Mouse (Mus musculus) heart, embryonic 10.5 days (tissue): ENCODE measurements around the gene Ndufaf2. TPM values are rescaled to one million over a fixed set of nuclear protein-coding genes. Genes with fewer than 3 reads are reported as not detected.

Experiments used
- DNase-seq: peaks from one replicate; pipeline ENCODE4 v3.0.0-alpha.2; 2017; ENCODE audit warnings: low spot score
- H3K27ac ChIP-seq: fragments of 300-500 bp; sonication (generic); 2 replicates; pipeline ENCODE4 v1.5.1; 2016; ENCODE audit warnings: mild to moderate bottlenecking
- H3K27me3 ChIP-seq: fragments of 300-500 bp; sonication (generic); 2 replicates; pipeline ENCODE4 v1.6.1; 2016; ENCODE audit warnings: mild to moderate bottlenecking; ENCODE audit not compliant: poor library complexity, insufficient read depth, severe bottlenecking
- H3K36me3 ChIP-seq: fragments of 300-500 bp; sonication (generic); 2 replicates; pipeline ENCODE4 v1.6.1; 2016; ENCODE audit warnings: mild to moderate bottlenecking, moderate library complexity
- H3K4me1 ChIP-seq: fragments of 300-500 bp; sonication (generic); 2 replicates; pipeline ENCODE4 v1.6.1; 2016; ENCODE audit warnings: mild to moderate bottlenecking
- H3K4me3 ChIP-seq: fragments of 300-500 bp; sonication (generic); 2 replicates; pipeline ENCODE4 v1.5.1; 2016; ENCODE audit warnings: mild to moderate bottlenecking, moderate library complexity
- H3K9me3 ChIP-seq: fragments of 300-500 bp; sonication (generic); 2 replicates; pipeline ENCODE4 v1.6.1; 2016; ENCODE audit warnings: mild to moderate bottlenecking, moderate library complexity
- WGBS: fragments of 180-500 bp; shearing (Covaris S2); methylation state at CpG from one replicate; pipeline ENCODE4 v1.1.7; 2016; 5-methylcytosine and 5-hydroxymethylcytosine counted together
- polyA plus RNA-seq: library from polyadenylated mRNA; unstranded; fragments of >200 nt; fragmentation: Nextera tagmentation; extraction: Ambion mirVana; gene quantifications from 2 replicates; pipeline ENCODE4 v1.2.1, GENCODE M21; 2016

The Ndufaf2 gene
- polyA plus RNA-seq, 1 experiment from 2014 or later: 73.5 TPM

DNA sequence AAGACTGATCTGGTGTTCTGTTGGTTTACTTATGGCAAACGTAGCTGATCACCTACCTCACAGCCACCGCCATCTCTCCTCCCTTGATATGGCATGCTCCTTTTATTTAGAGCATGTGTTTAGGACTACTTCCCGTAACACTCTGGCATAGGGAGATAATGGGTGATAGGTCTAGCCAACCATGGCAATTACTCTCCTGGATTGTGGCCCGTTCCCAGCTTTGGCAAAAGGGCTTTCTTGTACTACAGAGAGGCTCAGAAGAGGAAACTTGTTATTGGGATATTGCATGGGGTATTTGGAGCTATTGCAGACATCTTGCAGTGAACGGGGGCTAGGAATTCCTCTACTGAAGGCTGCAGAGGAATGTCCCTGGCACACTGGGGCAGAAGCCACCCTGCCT, 197.9 kb downstream of the Ndufaf2 start:
- no peak overlapping the region for H3K4me3 ChIP-seq
- peaks cover 31% of the 10 kb centered on the region for H3K4me1 ChIP-seq
- DNase-seq: no peak
- 81% methylated on average over 5 of the region's 5 CpGs for WGBS
- H3K27me3 ChIP-seq: 0 out of 2 replicates have a peak, but pooled peaks cover 3% of the 10 kb centered on the region
- no peaks in the 10 kb centered on the region for H3K9me3 ChIP-seq
- H3K27ac ChIP-seq: no peak overlapping the region
- no peaks in the 10 kb centered on the region for H3K36me3 ChIP-seq

GRCm38 (mm10) chr13:107959891-107960290, 198.5 kb downstream of the Ndufaf2 start:
- 82% methylated on average over 4 of the region's 4 CpGs for WGBS
- no peaks in the 10 kb centered on the region for H3K36me3 ChIP-seq
- no peak overlapping the region for H3K4me3 ChIP-seq
- H3K27me3 ChIP-seq: 0 out of 2 replicates have a peak, but pooled peaks cover 3% of the 10 kb centered on the region
- DNase-seq: no peak
- H3K27ac ChIP-seq: no peak overlapping the region
- H3K9me3 ChIP-seq: no peaks in the 10 kb centered on the region
- peaks cover 36% of the 10 kb centered on the region for H3K4me1 ChIP-seq

- DNase-seq: peak; percentile 61
- Histone ChIP-seq H3K4me3 (no peak overlapping the region), H3K36me3 (no peaks in the 10 kb centered on the region), H3K9me3 (no peaks in the 10 kb centered on the region), H3K27ac (peak overlapping the region; percentile 49; the same call in 1 of the 2 replicates), H3K4me1 (peaks cover 19% of the 10 kb centered on the region), H3K27me3 (no peaks in the 10 kb centered on the region)
- WGBS: 41% methylated on average over 3 of the region's 3 CpGs
Measured at GRCm38 (mm10) chr13:107956246-107956645, 202.2 kb downstream of the Ndufaf2 start.

DNA sequence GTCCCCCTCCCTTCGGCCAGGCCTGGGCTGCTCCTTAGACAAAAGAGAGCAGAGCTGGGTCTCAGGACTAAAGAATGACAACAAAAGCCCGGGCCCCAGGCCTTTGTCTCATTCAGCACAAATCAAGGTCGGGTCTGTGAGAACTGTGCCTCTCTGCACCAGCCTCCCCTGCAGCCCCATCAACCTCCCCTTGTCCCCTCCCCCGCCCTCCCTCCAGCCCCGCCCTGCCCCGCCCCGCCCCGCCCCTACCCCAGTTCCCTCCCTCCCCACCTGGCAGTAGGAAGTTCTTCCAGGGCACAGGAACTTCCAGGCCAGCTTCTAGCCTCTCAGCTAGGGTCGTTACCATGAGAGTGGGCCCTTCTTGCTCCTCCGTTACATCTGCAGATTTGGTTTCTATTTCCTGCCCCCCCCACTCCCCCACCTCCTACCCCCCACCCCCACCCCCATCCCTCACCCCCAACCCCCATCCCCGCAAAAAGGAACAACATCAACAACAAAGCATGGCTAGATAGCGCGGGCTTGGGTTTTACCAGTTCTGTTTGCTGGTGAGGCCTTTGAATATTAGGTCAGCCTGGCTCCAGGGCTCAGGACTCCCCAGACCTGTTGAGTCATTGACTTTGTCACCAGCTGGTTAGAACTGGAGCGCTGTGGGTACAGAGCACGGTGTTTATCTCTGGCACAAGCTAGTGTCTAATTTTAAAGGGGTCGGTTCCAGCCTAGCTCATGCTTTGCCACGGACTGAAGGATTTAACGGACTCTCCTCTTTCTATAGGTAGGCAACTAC, 202.9 kb downstream of the Ndufaf2 start:
- no peaks in the 10 kb centered on the region for H3K9me3 ChIP-seq
- no peaks in the 10 kb centered on the region for H3K27me3 ChIP-seq
- peak; percentile 74 for DNase-seq
- no peaks in the 10 kb centered on the region for H3K36me3 ChIP-seq
- peak overlapping the region; percentile 56 for H3K27ac ChIP-seq
- 12% methylated on average over 14 of the region's 18 CpGs for WGBS
- peak overlapping the region; percentile 42 for H3K4me3 ChIP-seq
- peaks cover 19% of the 10 kb centered on the region for H3K4me1 ChIP-seq

DNA sequence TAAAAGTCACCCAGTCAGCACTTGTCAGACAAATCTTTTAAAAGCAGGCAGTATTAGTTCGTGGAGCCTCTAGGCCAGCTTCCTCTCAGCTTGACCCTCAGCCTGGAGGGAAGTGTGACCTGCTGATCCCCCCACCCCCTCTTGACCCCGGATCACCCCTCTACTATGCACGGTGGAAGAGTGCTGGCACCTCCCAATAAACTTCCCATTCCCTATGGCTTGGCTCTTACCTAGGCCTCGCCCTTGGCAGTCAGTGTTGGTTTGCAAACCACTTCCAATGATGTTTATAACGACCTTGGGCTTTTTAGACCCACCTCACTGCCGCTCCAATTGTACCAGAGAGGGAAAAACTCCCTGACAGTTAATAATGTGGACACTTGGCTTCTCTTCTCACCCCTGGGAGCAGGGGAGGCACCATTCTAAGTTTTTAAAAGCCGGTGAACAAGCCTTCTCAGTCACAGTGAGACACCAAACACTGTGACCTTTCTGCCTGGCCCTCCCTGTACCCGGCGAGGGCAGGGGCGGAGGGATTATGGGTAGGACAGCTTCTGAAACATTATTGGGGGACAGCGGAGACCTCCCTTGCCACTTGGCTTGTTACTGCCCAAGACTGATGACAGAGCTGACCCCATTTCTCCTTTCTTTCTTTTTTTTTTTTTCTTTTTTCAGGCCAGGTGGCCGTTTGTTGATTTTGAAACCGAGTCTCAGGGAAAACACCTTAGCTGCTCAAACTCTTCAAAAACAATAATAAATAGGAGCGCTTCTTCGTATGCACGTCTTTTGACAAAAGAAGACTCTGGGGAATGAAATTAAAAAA, 203.8 kb downstream of the Ndufaf2 start:
- Histone ChIP-seq H3K4me3 (peak overlapping the region; percentile 42; the same call in 1 of the 2 replicates), H3K4me1 (peaks cover 19% of the 10 kb centered on the region), H3K27ac (peak overlapping the region; percentile 56), H3K9me3 (no peaks in the 10 kb centered on the region), H3K36me3 (no peaks in the 10 kb centered on the region), H3K27me3 (no peaks in the 10 kb centered on the region)
- no peak for DNase-seq
- WGBS: 29% methylated on average over 16 of the region's 16 CpGs

DNA sequence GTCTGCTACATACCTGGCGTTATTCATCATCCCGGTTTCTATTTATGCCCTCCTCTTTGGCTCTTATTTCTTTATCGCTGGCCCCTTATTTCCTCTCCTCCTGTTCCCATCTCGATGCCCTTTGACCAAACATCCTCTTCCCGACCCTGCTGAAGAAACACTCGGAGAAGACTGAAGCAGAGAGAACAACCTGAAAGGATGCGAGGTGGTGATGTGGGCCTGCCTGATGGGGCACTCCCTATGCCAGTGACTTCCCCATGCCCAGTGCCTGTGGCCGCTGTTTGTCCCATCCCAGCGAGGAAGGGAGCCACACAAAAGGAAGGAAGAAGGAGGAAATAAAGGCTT, 204.4 kb downstream of the Ndufaf2 start:
- no peaks in the 10 kb centered on the region for H3K27me3 ChIP-seq
- H3K4me3 ChIP-seq: no peak overlapping the region
- H3K9me3 ChIP-seq: no peaks in the 10 kb centered on the region
- H3K36me3 ChIP-seq: no peaks in the 10 kb centered on the region
- peak overlapping the region; percentile 56 for H3K27ac ChIP-seq
- DNase-seq: peak; percentile 74
- 31% methylated on average over 9 of the region's 9 CpGs for WGBS
- H3K4me1 ChIP-seq: peaks cover 19% of the 10 kb centered on the region

Other genes with a start within 250 kb of the Ndufaf2 start
- gene Smim15, start 114.2 kb downstream of the Ndufaf2 start, polyA plus RNA-seq: 28.4 and 39.1 TPM in 2 replicates
- 13.4 and 20.3 TPM in 2 replicates for gene Ercc8, start 108 bp upstream of the Ndufaf2 start, polyA plus RNA-seq
- gene Elovl7, start 55.8 kb upstream of the Ndufaf2 start, polyA plus RNA-seq: 1.2 and 1.6 TPM in 2 replicates
- 6.5 and 10.0 TPM in 2 replicates for gene Depdc1b, start 157.7 kb upstream of the Ndufaf2 start, polyA plus RNA-seq